Mouse (Mus musculus) spleen, adult 10 weeks (tissue): ENCODE data around the gene Nup62. TPM values are rescaled to one million over a fixed set of nuclear protein-coding genes. Genes with fewer than 3 reads are reported as not detected.

Source experiments
- polyA plus RNA-seq: library from polyadenylated mRNA; stranded (reverse); fragments of 350-450 nt; fragmentation: Illumina TruSeq; extraction: RNeasy Lipid Tissue Mini Kit (QIAGEN cat#74804); gene quantifications from one replicate; pipeline ENCODE4 v1.2.3, GENCODE M21; 2015; ENCODE audit warnings: low replicate concordance; ENCODE audit not compliant: insufficient read depth

The Nup62 gene
- 19.2 TPM for polyA plus RNA-seq

DNA sequence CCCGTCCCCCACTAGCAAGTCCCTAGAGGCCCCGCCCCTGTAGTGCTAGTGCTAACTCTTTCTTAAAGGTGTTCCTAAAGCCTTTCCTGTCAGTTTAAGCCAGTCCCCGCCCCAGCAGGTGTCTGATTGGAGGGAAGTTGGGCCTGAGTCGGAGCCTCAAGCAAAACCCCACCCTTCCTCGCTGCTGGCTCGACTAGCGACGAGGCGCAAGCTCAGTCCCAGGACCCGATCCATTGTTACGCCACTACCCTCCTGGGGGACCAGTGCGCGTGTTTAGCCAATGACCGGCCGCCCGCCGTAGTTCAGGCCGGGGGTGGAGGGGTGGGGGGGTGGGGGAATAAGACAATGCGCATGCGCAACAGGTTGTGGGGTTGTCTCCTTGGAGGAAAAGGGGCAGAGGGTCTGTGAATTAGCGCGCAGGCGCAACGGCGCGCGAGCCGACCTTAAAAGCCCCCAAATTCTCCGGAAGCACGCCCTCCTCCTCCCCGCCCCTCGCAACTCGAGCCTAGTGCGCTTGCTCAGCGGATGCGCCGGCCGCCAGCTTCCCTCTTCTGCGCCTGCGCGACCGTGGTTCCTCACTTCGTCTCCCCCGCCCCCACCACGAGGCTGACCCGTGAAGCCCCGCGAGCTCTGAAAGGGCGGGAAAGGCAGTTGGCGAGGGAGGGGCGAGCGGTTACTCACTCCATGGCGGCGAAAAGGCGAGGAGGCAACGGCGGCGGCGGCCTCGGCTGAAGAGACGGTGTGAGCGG is at the start of gene Nup62, which contains the start of gene Il4i1:
Nup62 (plus strand) TSS at position 368 of the 749 bp plus-strand sequence.
Il4i1 (plus strand) TSS at position 667 of the 749 bp plus-strand sequence.

GRCm38 (mm10) chr7:44816470-44817021 is 658 bp downstream of the Nup62 start, which contains the start of gene Atf5:
TSS of gene Atf5 (minus strand) at chr7:44816658.

DNA sequence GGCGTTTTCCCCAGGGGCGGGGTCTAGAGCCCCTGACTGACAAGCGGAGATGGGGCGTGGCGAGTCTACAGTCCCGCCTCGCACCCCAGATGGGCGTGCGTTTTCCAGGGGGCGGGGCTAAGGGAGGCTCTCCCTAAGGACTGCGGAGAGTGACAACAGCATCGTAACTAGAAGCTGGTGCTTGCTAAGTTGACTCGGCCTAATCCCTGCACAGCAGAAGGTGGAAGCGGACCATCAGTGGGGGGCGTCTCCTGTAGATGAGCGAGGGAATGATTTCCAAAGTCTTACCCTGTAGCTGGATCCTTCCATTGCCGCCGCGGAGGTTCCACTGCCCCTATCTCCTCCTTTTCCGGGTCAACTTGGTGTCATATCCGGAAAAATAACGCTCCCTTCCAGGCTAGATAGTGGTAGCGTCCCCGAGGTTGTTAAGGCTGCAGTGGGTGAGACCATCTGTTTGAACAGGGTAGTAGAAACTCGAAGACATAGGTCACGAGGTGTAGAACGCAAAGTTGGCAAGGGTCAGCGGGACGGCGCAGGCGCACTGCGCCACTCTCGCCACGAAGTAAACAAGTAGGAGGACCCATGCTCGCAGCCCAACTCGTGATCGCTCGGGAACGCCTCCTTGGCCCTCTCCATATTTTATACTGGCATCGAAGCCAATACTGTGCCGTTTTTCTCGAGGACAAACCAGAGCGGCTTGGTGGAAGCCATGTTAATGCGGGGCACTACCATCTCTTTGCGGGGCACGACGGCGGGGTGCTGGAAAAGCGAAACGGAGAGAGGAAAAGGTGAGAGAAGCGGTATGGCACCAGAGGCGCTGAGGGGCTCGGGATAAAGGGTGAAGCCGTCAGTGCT is 32.9 kb downstream of the Nup62 start, which contains the start of the genes Akt1s1 and Tbc1d17:
Akt1s1 (plus strand) TSS at position 431 of the 855 bp plus-strand sequence.
Tbc1d17 (minus strand) TSS at position 519 of the 855 bp plus-strand sequence.

GRCm38 (mm10) chr7:44857042-44857552 is 41.2 kb downstream of the Nup62 start, which contains the start of gene Pnkp:
TSS of gene Pnkp (plus strand) at chr7:44857139.

GRCm38 (mm10) chr7:44869697-44870528 is 54.0 kb downstream of the Nup62 start, which contains the start of gene Ptov1:
TSS of gene Ptov1 (minus strand) at chr7:44869788.

Other genes starting within 250 kb of the Nup62 start
- 205 TPM for gene Napsa, start 243.7 kb upstream of the Nup62 start, polyA plus RNA-seq
- gene Kcnc3, start 225.4 kb upstream of the Nup62 start, polyA plus RNA-seq, result 1.2 TPM
- not detected for gene Myh14, start 145.2 kb upstream of the Nup62 start, polyA plus RNA-seq
- not detected for gene Izumo2, start 107.3 kb upstream of the Nup62 start, polyA plus RNA-seq
- gene Vrk3, start 67.7 kb upstream of the Nup62 start, polyA plus RNA-seq, result 43.6 TPM
- gene Zfp473, start 65.0 kb upstream of the Nup62 start, polyA plus RNA-seq, result 1.3 TPM
- 71.8 TPM for gene Il4i1, start 299 bp downstream of the Nup62 start, polyA plus RNA-seq
- 10.8 TPM for gene Atf5, start 570 bp downstream of the Nup62 start, polyA plus RNA-seq
- gene Akt1s1, start 32.9 kb downstream of the Nup62 start, polyA plus RNA-seq, result 9.0 TPM
- 21.1 TPM for gene Tbc1d17, start 33.0 kb downstream of the Nup62 start, polyA plus RNA-seq
- 22.1 TPM for gene Pnkp, start 41.1 kb downstream of the Nup62 start, polyA plus RNA-seq
- 4.1 TPM for gene Ptov1, start 53.7 kb downstream of the Nup62 start, polyA plus RNA-seq
- 14.6 TPM for gene Med25, start 76.6 kb downstream of the Nup62 start, polyA plus RNA-seq
- 24.7 TPM for gene Fuz, start 80.0 kb downstream of the Nup62 start, polyA plus RNA-seq
- 41.2 TPM for gene Ap2a1, start 113.4 kb downstream of the Nup62 start, polyA plus RNA-seq
- not detected for gene Tsks, start 127.1 kb downstream of the Nup62 start, polyA plus RNA-seq
- gene Cpt1c, start 158.8 kb downstream of the Nup62 start, polyA plus RNA-seq, result 1.5 TPM
- gene Prmt1, start 170.5 kb downstream of the Nup62 start, polyA plus RNA-seq, result 116 TPM
- 140 TPM for gene Irf3, start 181.6 kb downstream of the Nup62 start, polyA plus RNA-seq
- gene Bcl2l12, start 182.6 kb downstream of the Nup62 start, polyA plus RNA-seq, result 6.8 TPM
- 22.6 TPM for gene Scaf1, start 200.3 kb downstream of the Nup62 start, polyA plus RNA-seq
- gene Rras, start 201.9 kb downstream of the Nup62 start, polyA plus RNA-seq, result 30.0 TPM
- 4.3 TPM for gene Prr12, start 236.8 kb downstream of the Nup62 start, polyA plus RNA-seq
- gene Nosip, start 246.3 kb downstream of the Nup62 start, polyA plus RNA-seq, result 21.1 TPM
- gene Prrg2, start 246.6 kb downstream of the Nup62 start, polyA plus RNA-seq, result 3.5 TPM